Mouse (Mus musculus) olfactory bulb, adult 2 months (tissue): Measurements from ENCODE around the gene Syne3. TPM values are rescaled to one million over a fixed set of nuclear protein-coding genes. Genes with fewer than 3 reads are reported as not detected.
A peak's percentile ranks its signal among the peaks of the same experiment; 100 is the strongest.

Experiments
- H3K27ac ChIP-seq: fragments of 200-500 bp; 2 replicates; pipeline ENCODE4 v1.5.1; 2012; ENCODE audit warnings: low read depth, low read length; ENCODE audit not compliant: insufficient read depth
- H3K4me1 ChIP-seq: fragments of 200-500 bp; 2 replicates; pipeline ENCODE4 v1.6.1; 2012; ENCODE audit warnings: low read length; ENCODE audit not compliant: control insufficient read depth, insufficient read depth
- H3K4me3 ChIP-seq: fragments of 200-500 bp; 2 replicates; pipeline ENCODE4 v1.5.1; 2012; ENCODE audit warnings: mild to moderate bottlenecking, low read depth, low read length, moderate library complexity; ENCODE audit not compliant: insufficient read depth
- CTCF ChIP-seq: fragments of 200-500 bp; IDR thresholded peaks from 2 replicates; pipeline ENCODE4 v1.5.1; 2012; ENCODE audit warnings: low read depth, mild to moderate bottlenecking, low read length, moderate library complexity; ENCODE audit not compliant: insufficient read depth
- POLR2A ChIP-seq: fragments of 200-500 bp; IDR thresholded peaks from 2 replicates; pipeline ENCODE4 v1.6.1; 2012; ENCODE audit warnings: mild to moderate bottlenecking, low read depth, low read length, moderate library complexity; ENCODE audit not compliant: insufficient read depth
- WGBS: fragments of 180-500 bp; shearing (Covaris S2); methylation state at CpG from one replicate; pipeline ENCODE4 v1.1.7; 2018; 5-methylcytosine and 5-hydroxymethylcytosine counted together
- polyA plus RNA-seq: library from polyadenylated mRNA; stranded (reverse); fragments of >200 nt; gene quantifications from 2 replicates; pipeline ENCODE4 v1.2.4, GENCODE M21; 2012; ENCODE audit warnings: low replicate concordance; ENCODE audit not compliant: missing spikeins, insufficient read depth, insufficient read length

Syne3 gene
- polyA plus RNA-seq, 1 experiment: not detected

DNA sequence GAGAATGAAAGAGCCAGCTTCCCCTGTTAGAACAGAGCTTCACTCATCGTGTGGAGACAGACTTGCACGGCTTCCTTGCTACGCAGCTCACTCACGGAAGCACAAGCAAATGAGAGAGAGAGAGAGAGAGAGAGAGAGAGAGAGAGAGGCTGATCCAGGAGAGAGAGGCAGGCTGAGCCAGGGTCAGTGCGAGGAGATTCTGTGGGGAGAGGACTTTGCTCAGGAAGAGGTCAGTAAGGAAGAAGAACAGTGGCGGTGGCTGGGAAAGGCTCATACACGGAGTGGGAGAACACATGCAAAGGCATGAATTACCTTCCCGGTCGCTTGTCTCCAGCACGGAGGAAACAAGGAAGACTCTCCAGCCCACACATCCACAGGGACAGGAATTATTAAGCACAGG, 12.4 kb downstream of the Syne3 start:
- Histone ChIP-seq H3K27ac (no peak overlapping the region), H3K4me3 (no peak overlapping the region), H3K4me1 (peaks cover 34% of the 10 kb centered on the region)
- WGBS: 53% methylated on average over 10 of the region's 10 CpGs
- no peak for TF ChIP-seq CTCF
- no peak for TF ChIP-seq POLR2A

- peaks cover 33% of the 10 kb centered on the region for H3K4me1 ChIP-seq
- WGBS: 89% methylated on average over 9 of the region's 9 CpGs
- no peak for TF ChIP-seq POLR2A
- TF ChIP-seq CTCF: no peak
- no peak overlapping the region for H3K4me3 ChIP-seq
- no peak overlapping the region for H3K27ac ChIP-seq
These were observed 13.4 kb downstream of the Syne3 start for GRCm38 (mm10) chr12:104996012-104996728.

DNA sequence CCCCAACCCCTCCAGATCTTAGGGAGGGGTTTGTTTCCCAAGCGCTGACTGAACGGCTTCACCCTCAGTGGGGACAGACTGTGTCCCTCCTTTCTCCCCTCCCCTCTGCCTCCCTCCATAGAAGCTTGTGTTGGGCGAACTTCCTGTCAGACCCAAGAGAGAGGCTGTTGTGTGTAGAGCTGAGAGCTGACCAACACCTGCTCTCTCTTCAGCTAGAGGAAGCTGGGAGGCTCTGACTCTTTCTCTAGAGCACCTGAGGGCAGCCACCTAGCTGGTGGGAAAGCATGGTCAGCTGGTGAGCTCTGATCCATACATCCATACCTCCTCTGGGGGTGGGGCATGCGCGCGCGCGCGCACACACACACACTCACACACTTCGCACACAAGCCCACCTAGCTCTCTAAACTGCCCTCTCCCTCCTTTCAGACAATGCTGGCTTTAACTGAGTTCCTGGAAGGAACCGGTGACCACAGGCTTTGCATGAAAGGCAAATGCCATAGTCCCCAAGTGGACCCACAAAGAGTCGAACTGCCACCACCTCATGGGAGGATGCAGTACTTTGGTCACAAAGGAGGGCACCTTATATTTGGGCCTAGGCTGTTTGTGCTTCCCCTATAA, 14.2 kb downstream of the Syne3 start:
- H3K4me1 ChIP-seq: peaks cover 34% of the 10 kb centered on the region
- TF ChIP-seq POLR2A (no peak), CTCF (no peak)

GRCm38 (mm10) chr12:104992838-104993237, 16.8 kb downstream of the Syne3 start:
- WGBS: 75% methylated on average over 8 of the region's 8 CpGs
- peaks cover 32% of the 10 kb centered on the region for H3K4me1 ChIP-seq
- H3K27ac ChIP-seq: no peak overlapping the region
- TF ChIP-seq POLR2A: no peak
- TF ChIP-seq CTCF: no peak
- no peak overlapping the region for H3K4me3 ChIP-seq

More for the DNA sequence above, 14.2 kb downstream of the Syne3 start:
- no peak overlapping the region for H3K27ac ChIP-seq
- H3K4me3 ChIP-seq: no peak overlapping the region
- 94% methylated on average over 12 of the region's 12 CpGs for whole genome bisulfite sequencing

GRCm38 (mm10) chr12:104992123-104992741, 17.4 kb downstream of the Syne3 start:
- H3K27ac ChIP-seq: no peak overlapping the region
- TF ChIP-seq POLR2A (no peak), CTCF (no peak)
- no peak overlapping the region for H3K4me3 ChIP-seq
- H3K4me1 ChIP-seq: peaks cover 33% of the 10 kb centered on the region
- WGBS: 47% methylated on average over 10 of the region's 10 CpGs

DNA sequence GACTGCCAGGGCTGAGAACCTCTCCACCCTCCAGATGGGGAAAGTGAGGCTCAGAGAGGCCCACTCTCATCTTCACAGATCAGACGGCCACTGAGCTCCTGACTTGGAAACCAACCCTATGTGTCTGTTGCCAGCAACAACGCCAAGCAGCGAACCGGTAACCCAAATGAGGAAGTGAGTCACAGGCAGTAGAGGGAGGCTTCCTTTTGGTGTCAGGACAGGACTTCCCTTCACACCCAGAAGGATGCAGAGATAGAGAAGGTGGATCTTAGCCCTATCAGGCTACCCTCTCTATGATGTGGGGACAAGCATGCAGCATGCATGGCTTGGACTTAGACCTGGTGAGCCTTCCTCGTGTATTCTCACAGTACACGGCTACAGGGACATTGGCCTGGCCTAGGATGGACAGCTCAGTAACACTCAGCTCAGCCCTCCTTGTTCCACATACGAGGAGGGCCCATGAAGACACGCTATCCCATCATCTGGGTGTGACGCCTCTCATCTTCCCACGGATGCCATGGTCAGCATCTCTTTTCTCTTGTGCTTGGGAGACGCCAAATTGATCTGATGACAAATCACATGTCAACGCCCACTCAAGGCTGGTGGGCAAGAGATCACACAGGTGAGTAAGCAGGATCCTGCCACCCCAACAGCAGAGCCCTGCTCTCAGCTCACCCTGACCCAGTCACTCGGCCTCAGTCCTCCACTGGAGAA, 18.7 kb downstream of the Syne3 start:
- Histone ChIP-seq H3K27ac (no peak overlapping the region), H3K4me1 (peaks cover 40% of the 10 kb centered on the region), H3K4me3 (no peak overlapping the region)
- 82% methylated on average over 13 of the region's 13 CpGs for WGBS
- TF ChIP-seq POLR2A (no peak), CTCF (no peak)

- no peak overlapping the region for H3K4me3 ChIP-seq
- 34% methylated on average over 7 of the region's 7 CpGs for WGBS
- H3K4me1 ChIP-seq: peaks cover 54% of the 10 kb centered on the region
- TF ChIP-seq CTCF (no peak), POLR2A (no peak)
- H3K27ac ChIP-seq: peak overlapping the region; percentile 12
These were observed 21.7 kb downstream of the Syne3 start for GRCm38 (mm10) chr12:104987936-104988335.

DNA sequence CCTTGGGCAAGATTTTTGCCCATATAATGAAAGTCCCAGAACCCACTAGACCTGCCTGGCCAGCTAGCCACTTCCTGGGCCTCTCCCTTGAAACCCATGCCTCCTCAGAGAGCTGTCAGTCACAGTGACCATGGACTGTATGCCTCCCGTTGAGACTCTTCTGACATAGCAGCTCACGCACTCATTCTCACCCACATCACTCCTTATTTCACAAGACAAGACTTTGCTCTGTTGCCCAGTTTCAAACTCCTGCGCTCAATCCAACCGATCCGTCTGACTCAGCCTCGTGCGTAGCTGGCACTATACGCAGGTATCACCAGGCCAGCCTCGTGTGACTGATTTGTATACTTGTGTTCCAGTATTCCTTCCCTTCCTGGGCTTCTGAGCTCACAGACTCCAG, 22.8 kb downstream of the Syne3 start:
- 88% methylated on average over 9 of the region's 9 CpGs for WGBS
- Histone ChIP-seq H3K4me1 (peaks cover 51% of the 10 kb centered on the region), H3K4me3 (no peak overlapping the region), H3K27ac (no peak overlapping the region)
- TF ChIP-seq POLR2A: no peak
- TF ChIP-seq CTCF: no peak
